Mouse (Mus musculus) c-Kit-negative CD71-positive TER-119-positive erythroid progenitor cells, embryonic 14.5 days (primary cell): ENCODE measurements around the gene Serpinb7.

Experiments used
- DNase-seq: peaks from one replicate; pipeline ENCODE4 v3.0.0-alpha.2; 2013; ENCODE audit warnings: low read depth, low spot score

Serpinb7 gene

DNA sequence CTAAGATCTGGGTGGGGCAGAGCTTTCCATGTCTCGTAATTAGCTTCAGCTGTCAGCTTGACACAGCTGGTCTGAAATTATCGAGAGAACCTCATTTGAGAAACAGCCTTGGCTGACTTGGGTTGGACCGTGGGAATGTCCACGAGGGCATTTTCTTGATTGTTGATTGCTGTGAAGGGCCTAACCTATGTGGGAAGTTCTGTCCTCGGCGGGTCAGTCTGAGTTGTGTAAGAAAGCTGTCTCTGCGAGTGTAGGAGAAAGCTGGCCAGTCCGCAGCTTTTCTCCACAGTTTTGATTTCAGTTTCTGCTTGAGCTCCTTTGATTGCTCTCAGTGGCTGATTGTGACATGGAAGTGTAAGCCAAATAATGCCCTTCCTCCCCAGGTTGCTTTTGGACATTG lies 90.1 kb downstream of the Serpinb7 start:
- no peak for DNase-seq

DNA sequence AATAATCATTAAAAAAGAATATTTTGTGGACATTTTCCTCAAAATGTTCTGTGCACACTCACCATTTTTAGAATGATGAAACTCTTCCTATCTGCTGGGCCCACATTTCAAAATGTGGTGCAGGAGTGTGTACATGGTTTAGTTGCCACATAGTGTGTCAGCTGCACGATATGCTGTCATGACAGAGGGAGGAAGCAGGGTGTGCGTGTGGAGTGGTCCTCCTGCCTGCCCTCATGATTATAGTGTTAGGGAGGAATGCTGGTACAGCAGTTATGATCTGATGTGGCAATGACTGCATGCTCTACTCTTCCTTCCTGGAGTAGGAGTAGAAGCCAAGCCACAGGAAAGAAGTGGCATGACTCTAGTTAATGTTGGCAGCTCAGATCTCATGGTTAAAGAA lies 97.3 kb downstream of the Serpinb7 start:
- DNase-seq = no peak

DNA sequence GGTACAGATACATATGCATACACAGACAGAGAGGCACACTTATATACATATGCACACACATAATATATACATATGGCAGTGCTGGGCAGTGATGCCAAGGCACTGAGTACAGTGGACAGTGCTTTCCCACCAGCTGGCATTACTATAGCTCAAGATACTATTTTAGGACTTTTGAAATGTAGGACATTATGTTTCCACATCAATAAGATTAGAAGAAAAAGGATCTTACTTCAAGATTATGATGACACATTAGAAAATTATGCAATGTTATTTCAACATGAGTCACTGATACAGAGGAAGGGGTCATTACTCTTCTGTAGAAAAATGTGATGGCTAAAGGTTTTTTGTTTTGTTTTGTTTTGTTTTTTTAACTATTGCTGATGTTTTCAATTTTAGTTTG lies 102.6 kb downstream of the Serpinb7 start:
- DNase-seq = no peak
